Mouse (Mus musculus) stomach, embryonic 14.5 days (tissue): ENCODE results near the gene Gm28308. TPM values are rescaled to one million over a fixed set of nuclear protein-coding genes. Genes with fewer than 3 reads are reported as not detected.

Experiments used
- ATAC-seq: fragments of 200-750 bp; cut with Nextera tagmentation; 2 replicates; pipeline ENCODE4 v1.8.0; 2017; ENCODE audit warnings: low read depth, moderate TSS enrichment; ENCODE audit not compliant: insufficient number of reproducible peaks, insufficient read depth, low FRiP score
- H3K27ac ChIP-seq: fragments of 300-500 bp; sonication (generic); 2 replicates; pipeline ENCODE4 v1.5.1; 2014; ENCODE audit warnings: mild to moderate bottlenecking, low read length, moderate library complexity, mixed read lengths
- H3K27me3 ChIP-seq: fragments of 300-500 bp; sonication (generic); 2 replicates; pipeline ENCODE4 v1.6.1; 2014; ENCODE audit warnings: low read length, control low read depth, mixed read lengths; ENCODE audit not compliant: control insufficient read depth, insufficient read depth
- H3K36me3 ChIP-seq: fragments of 300-500 bp; sonication (generic); 2 replicates; pipeline ENCODE4 v1.6.1; 2014; ENCODE audit warnings: mild to moderate bottlenecking, control low read depth, low read length, moderate library complexity, mixed read lengths; ENCODE audit not compliant: control insufficient read depth, insufficient read depth
- H3K4me1 ChIP-seq: fragments of 300-500 bp; sonication (generic); 2 replicates; pipeline ENCODE4 v1.6.1; 2014; ENCODE audit warnings: low read length, control low read depth, mixed read lengths; ENCODE audit not compliant: control insufficient read depth, insufficient read depth
- H3K4me2 ChIP-seq: fragments of 300-500 bp; sonication (generic); replicated peaks from 2 replicates; pipeline ENCODE4 v1.6.1; 2014; ENCODE audit warnings: low read depth, low read length, control low read depth
- H3K4me3 ChIP-seq: fragments of 300-500 bp; sonication (generic); 2 replicates; pipeline ENCODE4 v1.5.1; 2014; ENCODE audit warnings: low read depth, low read length, control low read depth
- H3K9ac ChIP-seq: fragments of 300-500 bp; sonication (generic); replicated peaks from 2 replicates; pipeline ENCODE4 v1.6.1; 2014; ENCODE audit warnings: low read depth, mild to moderate bottlenecking, control low read depth, low read length, moderate library complexity, mixed read lengths
- H3K9me3 ChIP-seq: fragments of 300-500 bp; sonication (generic); 2 replicates; pipeline ENCODE4 v1.6.1; 2016; ENCODE audit warnings: low read depth, low read length, control low read depth; ENCODE audit not compliant: control insufficient read depth
- WGBS: fragments of 180-500 bp; shearing (Covaris S2); extraction: QIAGEN DNeasy Blood & Tissue Kit; methylation state at CpG from one replicate; pipeline ENCODE4 v1.1.7; 2014; 5-methylcytosine and 5-hydroxymethylcytosine counted together
- polyA plus RNA-seq: library from polyadenylated mRNA; unstranded; fragments of >200 nt; fragmentation: Nextera tagmentation; extraction: Ambion mirVana; gene quantifications from 2 replicates; pipeline ENCODE4 v1.2.1, GENCODE M21; 2014

Gene Gm28308
- polyA plus RNA-seq, 1 experiment from 2014 or later = not detected

DNA sequence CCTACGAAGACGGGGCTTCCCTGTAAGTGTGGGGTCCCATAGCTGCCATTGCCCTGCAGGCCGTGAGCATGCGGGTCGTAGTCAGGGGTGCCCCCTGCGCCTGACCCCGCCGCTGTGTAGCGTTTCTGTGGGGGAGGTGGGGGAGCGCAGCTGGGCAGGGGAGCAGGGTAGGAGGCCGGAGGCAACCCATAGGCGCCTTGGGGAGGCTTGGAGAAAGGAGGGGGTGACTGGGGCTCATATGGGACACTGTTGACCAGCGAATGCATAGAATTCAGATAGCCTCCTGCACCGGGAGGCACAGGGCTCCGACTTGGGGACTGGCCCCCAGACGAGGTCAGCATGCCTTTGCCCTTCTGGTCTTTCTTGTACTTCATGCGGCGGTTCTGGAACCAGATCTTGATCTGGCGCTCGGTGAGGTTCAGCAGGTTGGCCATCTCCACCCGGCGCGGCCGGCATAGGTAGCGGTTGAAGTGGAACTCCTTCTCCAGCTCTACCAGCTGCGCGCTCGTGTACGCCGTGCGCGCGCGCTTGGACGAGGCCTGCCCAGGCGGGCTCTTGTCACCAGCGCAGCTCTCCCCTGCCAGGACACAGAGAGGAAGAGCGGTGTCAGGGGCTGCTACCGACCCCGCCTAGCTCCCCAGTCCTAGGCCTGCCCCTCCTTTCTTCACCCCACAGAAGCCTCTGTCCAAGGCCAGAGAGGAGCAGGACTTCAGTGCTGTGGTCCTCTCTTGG lies 42.8 kb downstream of the Gm28308 start:
- peaks cover 33% of the 10 kb centered on the region for H3K4me1 ChIP-seq

DNA sequence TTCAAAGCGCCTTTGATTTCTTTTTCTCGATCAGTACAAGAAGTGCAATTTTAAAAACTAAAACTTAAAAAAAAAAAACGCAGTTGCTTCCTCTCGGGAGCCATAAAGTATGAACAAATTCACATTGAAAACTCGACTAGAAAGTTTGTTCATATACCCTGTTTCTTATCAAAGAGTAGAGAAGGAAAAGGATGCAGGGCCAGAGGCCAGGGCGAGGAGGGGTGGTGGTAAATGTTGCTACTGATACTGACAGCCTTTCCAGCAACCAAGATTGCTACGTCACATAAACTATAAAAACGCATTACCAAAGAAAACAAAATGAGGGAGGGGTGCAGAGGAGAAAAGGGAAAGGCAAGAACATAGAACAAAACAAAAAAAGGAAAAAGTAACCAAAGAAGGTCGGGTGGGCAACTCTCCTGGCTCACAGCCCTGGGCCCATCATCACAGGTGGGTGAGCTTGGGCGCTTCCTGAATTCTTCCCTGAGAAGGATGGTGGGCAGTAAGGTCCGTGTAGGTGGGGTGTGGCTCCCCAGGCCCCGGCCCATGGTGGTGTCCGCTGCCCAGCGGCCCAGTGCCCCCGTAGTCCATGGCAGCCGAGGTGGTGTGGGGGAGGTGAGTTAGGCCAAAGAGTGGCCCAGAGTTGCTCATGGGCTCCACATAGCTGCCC lies 43.5 kb downstream of the Gm28308 start:
- Histone ChIP-seq H3K27ac (peak overlapping the region; percentile 98), H3K27me3 (no peaks in the 10 kb centered on the region), H3K4me3 (peak overlapping the region; percentile 78), H3K36me3 (peaks cover 15% of the 10 kb centered on the region), H3K9ac (peak overlapping the region; percentile 60), H3K4me2 (peak overlapping the region; percentile 61), H3K9me3 (no peaks in the 10 kb centered on the region), H3K4me1 (peaks cover 33% of the 10 kb centered on the region)
- ATAC-seq = no peak
- WGBS = 15% methylated on average over 16 of the region's 16 CpGs

More for the DNA sequence above, 42.8 kb downstream of the Gm28308 start:
- Histone ChIP-seq H3K4me3 (peak overlapping the region; percentile 78), H3K27me3 (no peaks in the 10 kb centered on the region), H3K27ac (peak overlapping the region; percentile 98), H3K4me2 (peak overlapping the region; percentile 61), H3K9ac (peak overlapping the region; percentile 60), H3K9me3 (no peaks in the 10 kb centered on the region), H3K36me3 (peaks cover 15% of the 10 kb centered on the region)
- ATAC-seq = no peak
- WGBS = 8% methylated on average over 36 of the region's 40 CpGs

DNA sequence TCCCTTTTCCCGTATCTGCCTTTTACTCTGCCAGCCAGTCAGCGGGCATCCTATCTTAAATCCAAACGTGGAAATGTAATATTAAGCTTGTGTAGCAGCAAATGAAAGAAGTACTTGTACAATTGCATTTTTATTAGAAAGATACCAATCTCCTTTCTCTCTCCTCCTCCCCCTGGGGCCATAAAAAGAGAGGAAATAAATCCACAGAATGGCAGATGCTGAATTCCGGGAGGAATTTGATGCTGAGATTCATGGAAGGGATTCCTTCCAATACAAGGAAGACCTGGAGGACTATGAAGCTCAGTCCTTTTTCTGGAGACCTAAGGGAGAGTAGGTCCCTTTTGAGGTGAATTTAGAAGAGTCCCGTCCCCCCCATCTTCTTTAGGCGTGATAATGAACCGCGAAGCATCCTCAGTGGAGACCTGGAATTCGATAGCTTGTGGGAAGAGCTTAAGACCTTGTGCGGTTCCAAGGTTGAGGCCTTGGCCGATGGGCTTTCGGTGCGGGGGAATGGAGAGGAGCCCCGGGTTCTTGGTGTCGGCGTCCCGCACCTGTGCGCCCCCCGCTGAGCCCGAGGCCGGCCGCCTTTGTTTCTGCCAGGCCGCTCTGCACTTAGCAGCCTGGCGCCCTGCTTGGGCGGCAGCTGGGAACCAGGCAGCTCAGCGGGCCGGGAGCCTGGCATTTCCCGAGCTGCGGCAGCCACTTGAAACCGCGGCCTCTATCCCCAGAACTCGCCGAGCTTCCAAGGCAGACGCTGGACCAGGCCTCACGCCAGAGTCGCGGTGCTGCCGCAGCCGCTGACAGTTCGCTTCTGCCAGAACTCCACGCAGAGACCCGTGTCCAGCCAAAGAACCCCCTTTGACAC lies 44.7 kb downstream of the Gm28308 start:
- Histone ChIP-seq H3K4me1 (peaks cover 33% of the 10 kb centered on the region), H3K4me2 (peak overlapping the region; percentile 61), H3K9ac (peak overlapping the region; percentile 78), H3K4me3 (peak overlapping the region; percentile 78), H3K36me3 (peaks cover 15% of the 10 kb centered on the region), H3K9me3 (no peaks in the 10 kb centered on the region), H3K27me3 (no peaks in the 10 kb centered on the region), H3K27ac (peak overlapping the region; percentile 98)
- no peak for ATAC-seq
- WGBS = 4% methylated on average over 42 of the region's 42 CpGs

DNA sequence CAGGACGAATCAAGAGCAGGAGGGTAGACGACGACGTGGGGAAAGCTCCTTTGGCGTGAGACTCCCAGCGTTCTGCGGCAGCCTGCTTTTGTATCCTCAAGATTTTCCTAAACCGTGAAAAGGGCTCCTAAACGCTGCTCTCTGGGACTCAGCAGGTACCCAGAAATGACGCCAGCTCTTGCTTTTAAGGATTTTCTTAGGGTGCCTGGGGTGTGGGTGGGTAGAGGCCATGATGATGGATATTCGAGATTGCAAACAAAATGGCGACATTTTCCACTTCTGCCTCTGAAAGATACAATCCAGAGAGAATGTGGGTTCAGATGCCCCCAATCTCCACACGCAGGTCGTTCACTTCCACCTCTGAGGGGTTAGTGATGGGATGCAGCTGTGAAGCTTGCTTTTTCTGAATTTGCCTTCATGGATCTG lies 45.4 kb downstream of the Gm28308 start:
- H3K4me1 ChIP-seq = peaks cover 33% of the 10 kb centered on the region
- peak overlapping the region; percentile 78 for H3K9ac ChIP-seq
- H3K4me3 ChIP-seq = peak overlapping the region; percentile 78
- 13% methylated on average over 14 of the region's 14 CpGs for WGBS
- peak overlapping the region; percentile 61 for H3K4me2 ChIP-seq
- H3K9me3 ChIP-seq = no peaks in the 10 kb centered on the region
- no peak for ATAC-seq
- peaks cover 15% of the 10 kb centered on the region for H3K36me3 ChIP-seq
- H3K27me3 ChIP-seq = no peaks in the 10 kb centered on the region
- H3K27ac ChIP-seq = peak overlapping the region; percentile 98

DNA sequence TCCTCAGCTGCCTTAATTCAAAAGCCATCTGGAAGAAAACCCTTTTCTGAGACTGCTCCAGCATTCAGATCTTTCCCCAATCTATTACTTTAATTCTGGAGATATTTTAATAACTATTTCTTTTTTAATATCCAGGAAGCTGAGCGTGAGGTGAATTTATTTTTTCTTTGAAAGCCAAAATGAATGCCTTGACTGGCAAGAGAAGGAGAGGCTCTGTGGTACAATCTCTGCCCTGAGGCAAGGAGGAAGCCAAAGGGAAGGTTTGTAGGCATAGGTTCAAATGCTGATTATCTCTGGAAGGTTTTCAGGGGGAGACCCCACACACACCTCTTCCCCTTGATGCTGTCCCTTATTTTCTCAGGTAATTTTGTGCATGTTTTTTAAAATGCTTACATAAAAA lies 46.0 kb downstream of the Gm28308 start:
- WGBS = 30% methylated on average over 1 of the region's 1 CpGs
- no peak for ATAC-seq
- H3K4me1 ChIP-seq = peaks cover 31% of the 10 kb centered on the region
- H3K36me3 ChIP-seq = peaks cover 15% of the 10 kb centered on the region
- H3K4me2 ChIP-seq = peak overlapping the region; percentile 61
- peak overlapping the region; percentile 78 for H3K4me3 ChIP-seq
- H3K27me3 ChIP-seq = no peaks in the 10 kb centered on the region
- H3K9me3 ChIP-seq = no peaks in the 10 kb centered on the region
- peak overlapping the region; percentile 78 for H3K9ac ChIP-seq
- peak overlapping the region; percentile 98 for H3K27ac ChIP-seq

DNA sequence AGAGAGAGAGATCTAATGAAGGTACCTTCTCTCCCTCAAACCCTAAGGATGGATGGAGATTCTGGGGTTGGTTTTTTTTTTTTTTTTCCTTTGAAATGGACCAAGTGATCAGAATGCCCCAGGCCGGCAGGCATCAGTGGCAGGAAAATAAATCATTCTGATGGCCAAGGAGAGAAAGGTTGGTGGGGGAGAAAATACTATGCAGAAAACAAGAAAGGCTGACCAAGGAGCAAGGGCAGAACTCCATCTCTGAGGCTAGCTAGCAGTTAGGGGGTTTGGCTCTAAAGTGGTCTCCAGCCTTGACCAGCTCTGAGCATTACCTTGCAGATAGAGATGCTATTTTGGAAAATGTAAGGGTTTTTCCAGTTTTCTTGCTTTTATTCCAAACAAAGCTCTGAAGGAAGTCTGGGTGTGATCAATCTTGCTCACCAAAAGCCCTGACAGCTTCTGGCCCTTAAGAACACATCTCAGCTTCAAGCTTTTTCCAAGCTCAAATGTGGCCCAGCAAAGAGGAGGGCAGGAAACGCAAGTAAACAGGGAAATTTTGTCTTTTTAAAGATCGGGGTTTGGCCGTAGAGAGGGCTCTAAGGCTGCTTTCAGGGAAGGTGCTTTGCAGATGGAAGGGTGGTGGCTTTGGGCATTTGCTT lies 46.6 kb downstream of the Gm28308 start:
- H3K9ac ChIP-seq = peak overlapping the region; percentile 78
- ATAC-seq = no peak
- peaks cover 33% of the 10 kb centered on the region for H3K4me1 ChIP-seq
- no peaks in the 10 kb centered on the region for H3K27me3 ChIP-seq
- no peaks in the 10 kb centered on the region for H3K9me3 ChIP-seq
- H3K4me2 ChIP-seq = peak overlapping the region; percentile 61
- peak overlapping the region; percentile 98 for H3K27ac ChIP-seq
- H3K36me3 ChIP-seq = peaks cover 15% of the 10 kb centered on the region
- WGBS = 11% methylated on average over 4 of the region's 4 CpGs
- H3K4me3 ChIP-seq = peak overlapping the region; percentile 78

DNA sequence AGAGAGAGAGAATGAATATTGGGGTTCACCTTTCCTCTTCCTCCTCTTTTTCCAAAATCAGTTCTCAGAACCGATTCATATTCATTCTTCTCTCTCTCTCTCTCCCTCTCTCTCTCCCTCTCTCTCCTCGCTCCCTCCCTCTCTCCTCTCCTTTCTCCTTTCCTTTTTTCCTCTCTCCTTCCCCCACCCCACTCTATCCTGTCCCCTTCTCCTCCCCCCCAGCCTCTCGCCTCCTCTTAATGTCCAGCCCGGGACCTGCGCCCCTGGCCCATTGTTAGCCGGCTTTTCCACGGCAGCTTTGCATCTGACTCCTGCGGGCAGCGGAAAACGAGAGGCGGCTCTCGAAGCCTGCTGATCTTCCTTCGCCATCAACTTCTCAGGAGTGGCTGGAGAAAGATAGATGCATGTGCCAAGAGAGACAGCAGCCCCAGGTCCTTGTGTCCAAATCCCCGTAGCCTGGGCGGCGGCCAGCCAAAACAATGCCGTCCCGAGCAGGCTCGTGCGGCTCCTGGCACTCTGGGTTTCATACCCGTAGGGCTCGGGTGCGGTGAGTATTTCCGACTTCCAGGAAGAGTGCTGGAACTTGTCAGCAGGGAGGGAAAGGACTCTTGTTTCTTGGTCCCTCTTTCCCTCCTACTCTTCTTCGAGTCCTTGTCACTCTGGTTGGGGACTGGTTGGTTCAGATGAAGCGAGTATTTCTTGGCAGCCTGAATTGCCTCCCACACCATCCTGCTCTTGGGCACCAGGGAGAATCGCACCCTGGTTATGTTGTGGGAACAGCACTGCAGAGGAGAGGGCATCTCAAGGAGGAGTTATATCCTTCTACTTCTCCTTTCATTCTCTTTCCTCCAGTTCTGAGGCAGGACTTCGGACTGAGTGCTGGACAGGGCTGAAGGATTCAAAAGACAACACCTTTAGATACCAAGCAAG lies 47.4 kb downstream of the Gm28308 start:
- WGBS = 2% methylated on average over 28 of the region's 28 CpGs
- no peak for ATAC-seq
- peak overlapping the region; percentile 61 for H3K4me2 ChIP-seq
- no peaks in the 10 kb centered on the region for H3K27me3 ChIP-seq
- H3K36me3 ChIP-seq = peaks cover 11% of the 10 kb centered on the region
- peak overlapping the region; percentile 98 for H3K27ac ChIP-seq
- H3K9me3 ChIP-seq = no peaks in the 10 kb centered on the region
- peaks cover 26% of the 10 kb centered on the region for H3K4me1 ChIP-seq
- peak overlapping the region; percentile 78 for H3K4me3 ChIP-seq
- H3K9ac ChIP-seq = peak overlapping the region; percentile 78
